18 mouse cellular contexts compared by ENCODE assay signal in the genomic region with DNA sequence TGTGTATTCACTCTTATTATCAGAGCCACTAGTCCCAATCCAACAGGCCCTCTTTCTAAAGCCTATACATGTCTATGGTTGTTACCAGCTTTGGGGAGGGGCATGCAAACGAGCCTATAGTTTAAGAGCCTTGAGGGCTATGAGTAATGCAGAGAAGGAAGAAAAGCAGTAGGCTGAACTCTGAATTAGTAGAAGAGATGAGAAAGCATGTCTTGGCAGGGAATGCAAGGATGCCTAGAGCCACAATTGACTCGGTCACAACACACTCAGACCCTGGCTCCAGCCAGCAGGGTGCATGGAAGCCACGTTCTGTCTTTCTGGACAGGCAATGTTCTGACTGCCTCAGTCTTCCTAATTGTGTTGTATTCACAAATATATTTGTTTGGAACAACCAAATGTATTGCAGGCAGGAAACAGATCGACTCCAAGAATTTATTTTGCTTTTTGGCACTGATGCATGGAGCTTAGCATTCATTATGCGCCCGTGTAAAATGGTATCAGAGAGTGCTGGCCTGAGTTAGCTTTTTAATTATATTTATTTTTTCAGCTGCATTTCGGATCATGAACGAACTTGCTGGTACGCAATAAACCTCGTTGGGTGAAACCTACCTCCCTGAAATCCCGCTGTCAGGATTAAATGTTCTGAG.
"Had no signal": no experiment of that assay in that cellular context is flagged by ENCODE, and none has a peak within 500 bp of the region (broad histone marks: within the 10 kb centered on the region; RNA-seq: fewer than 3 reads in every experiment).

No protein-coding gene starts in this region.

- DNase-seq: kidney, postnatal 10 days; kidney, postnatal 36 days; layer of hippocampus, postnatal 36 days; liver, embryonic 13.5 days; lung, adult 2 months; right cerebral cortex, adult 18-20 months; right cerebral cortex, postnatal 14 days; right cerebral cortex, postnatal 4 days; spleen, adult 18-20 months; thymus, postnatal 25 days had no signal

- H3K27me3 ChIP-seq: liver, embryonic 13.5 days; stomach, embryonic 15.5 days had no signal

- ATAC-seq: midbrain, embryonic 15.5 days had no signal

- H3K27ac ChIP-seq: kidney, embryonic 15.5 days; left cerebral cortex, adult 2 months; liver, embryonic 13.5 days; macrophage; midbrain, embryonic 12.5 days; midbrain, embryonic 15.5 days; neural tube, embryonic 12.5 days; neural tube, embryonic 15.5 days; stomach, embryonic 15.5 days had no signal

- H3K4me1 ChIP-seq: kidney, embryonic 15.5 days; midbrain, embryonic 12.5 days; midbrain, embryonic 15.5 days; neural tube, embryonic 12.5 days; neural tube, embryonic 15.5 days; stomach, embryonic 15.5 days had no signal

- H3K36me3 ChIP-seq: kidney, embryonic 15.5 days; liver, embryonic 13.5 days; midbrain, embryonic 12.5 days; midbrain, embryonic 15.5 days; neural tube, embryonic 12.5 days; neural tube, embryonic 15.5 days; stomach, embryonic 15.5 days had no signal

- H3K4me3 ChIP-seq: kidney, embryonic 15.5 days; left cerebral cortex, adult 2 months; liver, embryonic 13.5 days; midbrain, embryonic 12.5 days; midbrain, embryonic 15.5 days; neural tube, embryonic 12.5 days; neural tube, embryonic 15.5 days; stomach, embryonic 15.5 days had no signal

- H3K4me2 ChIP-seq: kidney, embryonic 15.5 days; liver, embryonic 13.5 days; midbrain, embryonic 12.5 days; midbrain, embryonic 15.5 days; neural tube, embryonic 12.5 days; neural tube, embryonic 15.5 days; stomach, embryonic 15.5 days had no signal

- H3K9me3 ChIP-seq: kidney, embryonic 15.5 days; liver, embryonic 13.5 days; midbrain, embryonic 12.5 days; midbrain, embryonic 15.5 days; neural tube, embryonic 12.5 days; neural tube, embryonic 15.5 days; stomach, embryonic 15.5 days had no signal

- H3K9ac ChIP-seq: kidney, embryonic 15.5 days; liver, embryonic 13.5 days; midbrain, embryonic 12.5 days; midbrain, embryonic 15.5 days; neural tube, embryonic 12.5 days; neural tube, embryonic 15.5 days; stomach, embryonic 15.5 days had no signal
